8 mouse cellular contexts compared by ENCODE assay signal in the genomic region with DNA sequence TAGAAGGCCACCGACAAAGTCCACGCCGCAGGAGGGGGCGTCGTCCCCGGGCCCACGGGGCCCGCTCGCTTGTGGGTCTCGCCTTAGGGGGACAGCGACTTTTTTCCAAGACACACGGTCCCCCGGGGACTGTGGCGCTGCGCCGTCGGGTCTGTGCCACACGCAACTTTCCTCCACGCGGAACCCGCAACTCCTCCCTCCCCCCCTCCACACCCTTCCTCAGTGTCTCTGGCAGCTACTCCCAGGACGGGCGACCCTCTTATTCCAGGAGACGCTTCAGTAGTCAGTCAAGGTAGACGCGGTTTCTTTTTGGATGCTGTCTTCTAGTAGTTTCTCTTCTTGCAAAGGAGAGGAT. TPM values are rescaled to one million over a fixed set of nuclear protein-coding genes. Genes with fewer than 3 reads are reported as not detected.
DNase-seq lines count a peak whose midpoint lies in the region; ATAC-seq and TF ChIP-seq lines count a peak whose summit lies in the region.

No protein-coding gene starts in this region.

- no peak overlapping the region for H3K27ac ChIP-seq in heart, adult 2 months
- peak overlapping the region; percentile 74 for H3K27ac ChIP-seq in intestine, embryonic 16.5 days (ENCODE audit: low read length)
- H3K27ac ChIP-seq in midbrain, embryonic 15.5 days = peak overlapping the region; percentile 76

- H3K27me3 ChIP-seq in heart, adult 2 months (ENCODE audit: control insufficient read depth, insufficient read depth, low read length) = no peaks in the 10 kb centered on the region
- no peaks in the 10 kb centered on the region for H3K27me3 ChIP-seq in intestine, embryonic 16.5 days (replicated peaks; ENCODE audit: control insufficient read depth, insufficient read depth, low read length)
- H3K27me3 ChIP-seq in midbrain, embryonic 15.5 days (replicated peaks) = no peaks in the 10 kb centered on the region

- peak; percentile 20 for ATAC-seq in intestine, embryonic 16.5 days
- no peak; the same call in 1 of the 2 replicates for ATAC-seq in midbrain, embryonic 15.5 days (replicated peaks)

- DNase-seq in heart, adult 2 months = no peak
- no peak for DNase-seq in heart, adult 9 months (ENCODE audit: low spot score in 2 of 2)
- DNase-seq in urinary bladder, adult 2 months (ENCODE audit: low spot score) = peak; percentile 42
- DNase-seq in urinary bladder, postnatal 10 days (ENCODE audit: low spot score) = no peak
- no peak for DNase-seq in embryo, embryonic 11 days
- no peak for DNase-seq in T-cell, adult 2 months (ENCODE audit: low spot score)

- no peaks in the 10 kb centered on the region for H3K9me3 ChIP-seq in intestine, embryonic 16.5 days (ENCODE audit: control insufficient read depth, low read length)
- H3K9me3 ChIP-seq in midbrain, embryonic 15.5 days = no peaks in the 10 kb centered on the region

- H3K4me3 ChIP-seq in heart, adult 2 months = peak overlapping the region; percentile 75
- peak overlapping the region; percentile 75 for H3K4me3 ChIP-seq in intestine, embryonic 16.5 days (ENCODE audit: low read length)
- H3K4me3 ChIP-seq in midbrain, embryonic 15.5 days = peak overlapping the region; percentile 69

- H3K4me1 ChIP-seq in heart, adult 2 months (ENCODE audit: control insufficient read depth, insufficient read depth, low read length) = no peaks in the 10 kb centered on the region
- H3K4me1 ChIP-seq in intestine, embryonic 16.5 days (ENCODE audit: control insufficient read depth, insufficient read depth, low read length) = peaks cover 10% of the 10 kb centered on the region
- peaks cover 33% of the 10 kb centered on the region for H3K4me1 ChIP-seq in midbrain, embryonic 15.5 days

- no peak for TF ChIP-seq POLR2A in heart, adult 2 months (IDR thresholded peaks at IDR 0.05; ENCODE audit: insufficient read depth, low read depth, low read length)

- no peaks in the 10 kb centered on the region for H3K79me2 ChIP-seq in heart, adult 2 months (replicated peaks; ENCODE audit: control insufficient read depth, insufficient read depth, low read length)

- peak overlapping the region; percentile 90 for H3K4me2 ChIP-seq in intestine, embryonic 16.5 days (ENCODE audit: low read depth, low read length)
- peak overlapping the region; percentile 69 for H3K4me2 ChIP-seq in midbrain, embryonic 15.5 days

- TF ChIP-seq EP300 in heart, adult 2 months (IDR thresholded peaks at IDR 0.05; ENCODE audit: insufficient read depth, low read depth, low read length) = no peak

- TF ChIP-seq CTCF in heart, adult 2 months (IDR thresholded peaks at IDR 0.05) = no peak

- under 1% methylated on average over 26 of the region's 26 CpGs for WGBS in heart, adult 2 months
- WGBS in intestine, embryonic 16.5 days = 0% methylated on average over 26 of the region's 26 CpGs
- 0% methylated on average over 26 of the region's 26 CpGs for WGBS in midbrain, embryonic 15.5 days

- peak overlapping the region; percentile 29 for H3K9ac ChIP-seq in heart, adult 2 months (ENCODE audit: low read depth, low read length)
- peak overlapping the region; percentile 72 for H3K9ac ChIP-seq in intestine, embryonic 16.5 days (ENCODE audit: low read depth, low read length)
- peak overlapping the region; percentile 52 for H3K9ac ChIP-seq in midbrain, embryonic 15.5 days

- no peaks in the 10 kb centered on the region for H3K36me3 ChIP-seq in heart, adult 2 months (ENCODE audit: control insufficient read depth, insufficient read depth, low read length)
- no peaks in the 10 kb centered on the region for H3K36me3 ChIP-seq in intestine, embryonic 16.5 days (ENCODE audit: control insufficient read depth, insufficient read depth, low read length)
- H3K36me3 ChIP-seq in midbrain, embryonic 15.5 days (replicated peaks) = no peaks in the 10 kb centered on the region

- intact Hi-C loops in heart, adult 2 months (cut with DNase I) = loop anchor here (5.0 kb wide), 2 partner anchors 140 to 815 kb away; no protein-coding TSS in a partner anchor

RNA-seq across cellular contexts. Expression of gene Alcam, which starts 1.4 kb away (rescaled TPM):
- 1 to 10 TPM; 2.4 to 3.5 TPM for total RNA-seq in heart, adult 2 months (2021)
- polyA plus RNA-seq in heart, adult 2 months (2012; rRNA removed) = 1.4 and 1.5 TPM in 2 replicates
- 27.5 and 33.6 TPM in 2 replicates for polyA plus RNA-seq in urinary bladder, adult 2 months (2012; rRNA removed)
- polyA plus RNA-seq in intestine, embryonic 16.5 days (2015; fragmentation: Nextera tagmentation; extraction: Ambion mirVana) = 13.7 and 16.8 TPM in 2 replicates
- polyA plus RNA-seq in midbrain, embryonic 15.5 days (2015; fragmentation: Nextera tagmentation; extraction: Ambion mirVana) = 23.5 and 26.6 TPM in 2 replicates
